11 mouse cellular contexts compared by ENCODE assay signal in genomic region chr16:38756572-38756971, GRCm38 (mm10). TPM values are rescaled to one million over a fixed set of nuclear protein-coding genes. Genes with fewer than 3 reads are reported as not detected.
DNase-seq lines count a peak whose midpoint lies in the region; ATAC-seq and TF ChIP-seq lines count a peak whose summit lies in the region.
"Had no signal": no experiment of that assay in that cellular context is flagged by ENCODE, and none has a peak within 500 bp of the region (broad histone marks: within the 10 kb centered on the region; RNA-seq: fewer than 3 reads in every experiment).

No protein-coding gene starts in this region.

- H3K27ac ChIP-seq in heart, embryonic 11.5 days (ENCODE audit: low read depth, low read length): peak overlapping the region; percentile 81
- H3K27ac ChIP-seq in liver, embryonic 11.5 days (ENCODE audit: low read depth, low read length): peak overlapping the region; percentile 5; the same call in 1 of the 2 replicates
- H3K27ac ChIP-seq in liver, postnatal 0 days (ENCODE audit: low read depth): no peak overlapping the region
- no peak overlapping the region for H3K27ac ChIP-seq in intestine, postnatal 0 days (ENCODE audit: low read depth, low read length)

- no peak overlapping the region for H3K4me2 ChIP-seq in heart, embryonic 11.5 days
- H3K4me2 ChIP-seq in liver, embryonic 11.5 days: no peak overlapping the region
- no peak overlapping the region for H3K4me2 ChIP-seq in liver, postnatal 0 days (ENCODE audit: low read depth, low read length)
- H3K4me2 ChIP-seq in intestine, postnatal 0 days (replicated peaks; ENCODE audit: low read depth): no peak overlapping the region
- H3K4me2 ChIP-seq: midbrain, embryonic 11.5 days had no signal

- H3K9ac ChIP-seq in heart, embryonic 11.5 days (ENCODE audit: low read depth, low read length): no peak overlapping the region
- no peak overlapping the region for H3K9ac ChIP-seq in liver, embryonic 11.5 days (ENCODE audit: low read depth, low read length)
- H3K9ac ChIP-seq in liver, postnatal 0 days (replicated peaks): no peak overlapping the region
- no peak overlapping the region for H3K9ac ChIP-seq in intestine, postnatal 0 days (ENCODE audit: low read depth, low read length)

- 53% methylated on average over 4 of the region's 4 CpGs for WGBS in heart, embryonic 11.5 days (ENCODE audit: insufficient replicate concordance)
- 62% methylated on average over 4 of the region's 4 CpGs for whole genome bisulfite sequencing in liver, embryonic 11.5 days
- 41% methylated on average over 4 of the region's 4 CpGs for WGBS in liver, postnatal 0 days (ENCODE audit: insufficient replicate concordance)
- WGBS in intestine, postnatal 0 days: 56% methylated on average over 4 of the region's 4 CpGs

- no peak for TF ChIP-seq EP300 in liver, postnatal 0 days (IDR thresholded peaks at IDR 0.05; ENCODE audit: low read depth)

- ATAC-seq in heart, embryonic 11.5 days (replicated peaks; ENCODE audit: insufficient number of reproducible peaks, low FRiP score, low TSS enrichment): no peak
- no peak for ATAC-seq in liver, embryonic 11.5 days (replicated peaks; ENCODE audit: low FRiP score)
- no peak for ATAC-seq in liver, postnatal 0 days
- ATAC-seq in intestine, postnatal 0 days: peak; percentile 66
- ATAC-seq in monocyte, adult 5-6 weeks (replicated peaks; ENCODE audit: insufficient number of reproducible peaks, low FRiP score, low TSS enrichment, poor library complexity, severe bottlenecking): no peak

- H3K27me3 ChIP-seq in heart, embryonic 11.5 days (ENCODE audit: control insufficient read depth, insufficient read depth, low read length): no peaks in the 10 kb centered on the region
- peaks cover 21% of the 10 kb centered on the region for H3K27me3 ChIP-seq in liver, embryonic 11.5 days (replicated peaks; ENCODE audit: control insufficient read depth, insufficient read depth, low read length)
- 0 out of 2 replicates have a peak, but pooled peaks cover 3% of the 10 kb centered on the region for H3K27me3 ChIP-seq in liver, postnatal 0 days (ENCODE audit: insufficient read depth, low read length)
- no peaks in the 10 kb centered on the region for H3K27me3 ChIP-seq in intestine, postnatal 0 days (replicated peaks; ENCODE audit: control insufficient read depth, insufficient read depth, low read length)

- peaks cover 22% of the 10 kb centered on the region for H3K4me1 ChIP-seq in heart, embryonic 11.5 days (ENCODE audit: control insufficient read depth, insufficient read depth, low read length)
- peaks cover 9% of the 10 kb centered on the region for H3K4me1 ChIP-seq in liver, embryonic 11.5 days (replicated peaks; ENCODE audit: control insufficient read depth, insufficient read depth, low read length)
- H3K4me1 ChIP-seq in liver, postnatal 0 days (ENCODE audit: insufficient read depth): peaks cover 5% of the 10 kb centered on the region; the same call in 1 of the 2 replicates
- 0 out of 2 replicates have a peak, but pooled peaks cover 4% of the 10 kb centered on the region for H3K4me1 ChIP-seq in intestine, postnatal 0 days (replicated peaks; ENCODE audit: control insufficient read depth, insufficient read depth, low read length)

- peaks cover 4% of the 10 kb centered on the region; the same call in 1 of the 2 replicates for H3K36me3 ChIP-seq in heart, embryonic 11.5 days (ENCODE audit: control insufficient read depth, insufficient read depth, low read length)
- no peaks in the 10 kb centered on the region for H3K36me3 ChIP-seq in liver, embryonic 11.5 days (ENCODE audit: control insufficient read depth, insufficient read depth, low read length)
- H3K36me3 ChIP-seq in liver, postnatal 0 days (replicated peaks; ENCODE audit: insufficient read depth, low read length): no peaks in the 10 kb centered on the region
- H3K36me3 ChIP-seq in intestine, postnatal 0 days (ENCODE audit: control insufficient read depth, insufficient read depth): peaks cover 35% of the 10 kb centered on the region

- no peak for DNase-seq in heart, adult 18-20 months
- no peak for DNase-seq in liver, embryonic 11.5 days (ENCODE audit: low spot score)
- no peak for DNase-seq in liver, postnatal 0 days
- peak; percentile 9 for DNase-seq in NIH3T3 (ENCODE audit: low read depth)
- DNase-seq in right cerebral cortex, adult 2 months (ENCODE audit: low spot score in 2 of 2): no peak
- DNase-seq: cerebellum, adult 9-10 months had no signal

- TF ChIP-seq CTCF in liver, postnatal 0 days (IDR thresholded peaks at IDR 0.05; ENCODE audit: low read depth): no peak
- no peak for TF ChIP-seq CTCF in intestine, postnatal 0 days (IDR thresholded peaks at IDR 0.05; ENCODE audit: low read depth)

- no peak overlapping the region for H3K4me3 ChIP-seq in heart, embryonic 11.5 days (ENCODE audit: low read depth, low read length)
- H3K4me3 ChIP-seq in liver, embryonic 11.5 days (ENCODE audit: low read depth, low read length): no peak overlapping the region
- H3K4me3 ChIP-seq in liver, postnatal 0 days (ENCODE audit: low read depth, low read length): no peak overlapping the region
- H3K4me3 ChIP-seq in intestine, postnatal 0 days (ENCODE audit: low read depth, low read length): no peak overlapping the region

- H3K9me3 ChIP-seq in heart, embryonic 11.5 days (replicated peaks; ENCODE audit: control insufficient read depth, low read length): no peaks in the 10 kb centered on the region
- no peaks in the 10 kb centered on the region for H3K9me3 ChIP-seq in liver, embryonic 11.5 days (ENCODE audit: control insufficient read depth, low read length)
- no peaks in the 10 kb centered on the region for H3K9me3 ChIP-seq in liver, postnatal 0 days (ENCODE audit: low read length)
- H3K9me3 ChIP-seq in intestine, postnatal 0 days (ENCODE audit: control insufficient read depth): no peaks in the 10 kb centered on the region

RNA-seq across cellular contexts. Expression of gene B4galt4, which starts 14.5 kb away (rescaled TPM):
- 31.0 and 33.8 TPM in 2 replicates for polyA plus RNA-seq in heart, embryonic 11.5 days (2014; fragmentation: Nextera tagmentation; extraction: Ambion mirVana)
- total RNA-seq in heart, adult 18-20 months (2021): 10 to 100 TPM; 10.3 to 16.1 TPM
- 9.6 and 10.2 TPM in 2 replicates for polyA plus RNA-seq in liver, embryonic 11.5 days (2014; fragmentation: Nextera tagmentation; extraction: Ambion mirVana)
- 3.0 and 3.4 TPM in 2 replicates for polyA plus RNA-seq in liver, postnatal 0 days (2015; fragmentation: Nextera tagmentation; extraction: Ambion mirVana)
- 21.2 and 23.5 TPM in 2 replicates for polyA plus RNA-seq in intestine, postnatal 0 days (2015; fragmentation: Nextera tagmentation; extraction: Ambion mirVana)
- 3.7 to 8.1 TPM (median 7.8 TPM) in 3 replicates for total RNA-seq in monocyte, adult 5-6 weeks (2017)

RNA-seq across cellular contexts. Expression of gene Arhgap31, which starts 43.5 kb away (rescaled TPM):
- 33.9 and 35.8 TPM in 2 replicates for polyA plus RNA-seq in heart, embryonic 11.5 days (2014; fragmentation: Nextera tagmentation; extraction: Ambion mirVana)
- total RNA-seq in heart, adult 18-20 months (2021): 10 to 100 TPM; 39.6 to 40.8 TPM
- polyA plus RNA-seq in liver, embryonic 11.5 days (2014; fragmentation: Nextera tagmentation; extraction: Ambion mirVana): 7.0 and 7.4 TPM in 2 replicates
- polyA plus RNA-seq in liver, postnatal 0 days (2015; fragmentation: Nextera tagmentation; extraction: Ambion mirVana): 1.6 and 1.7 TPM in 2 replicates
- 2.8 and 3.1 TPM in 2 replicates for polyA plus RNA-seq in intestine, postnatal 0 days (2015; fragmentation: Nextera tagmentation; extraction: Ambion mirVana)
- 8.6 to 14.4 TPM (median 13.7 TPM) in 3 replicates for total RNA-seq in monocyte, adult 5-6 weeks (2017)

RNA-seq across cellular contexts. Expression of gene Upk1b, which starts 43.6 kb away (rescaled TPM):
- polyA plus RNA-seq in heart, embryonic 11.5 days (2014; fragmentation: Nextera tagmentation; extraction: Ambion mirVana): 30.6 and 33.2 TPM in 2 replicates
- 1 to 10 TPM; 2.5 to 6.2 TPM for total RNA-seq in heart, adult 18-20 months (2021)
- polyA plus RNA-seq in liver, embryonic 11.5 days (2014; fragmentation: Nextera tagmentation; extraction: Ambion mirVana): 5.3 and 6.5 TPM in 2 replicates
- polyA plus RNA-seq in liver, postnatal 0 days (2015; fragmentation: Nextera tagmentation; extraction: Ambion mirVana): 2.6 and 2.8 TPM in 2 replicates
- 12.3 and 12.7 TPM in 2 replicates for polyA plus RNA-seq in intestine, postnatal 0 days (2015; fragmentation: Nextera tagmentation; extraction: Ambion mirVana)
- total RNA-seq in monocyte, adult 5-6 weeks (2017): not detected in 3 replicates
- total RNA-seq: hematopoietic stem cell, adult 5-6 weeks had no signal

Comparison
In these comparisons a context has a peak if more than half of its experiments do, and no peak if none do; other contexts are left out.
1. H3K27ac ChIP-seq: peak in heart, embryonic 11.5 days (single experiment) and liver, embryonic 11.5 days (single experiment); none in liver, postnatal 0 days (single experiment) and intestine, postnatal 0 days (single experiment).